Mouse (Mus musculus) liver, embryonic 16.5 days (tissue): ENCODE measurements around the gene Zbtb44. TPM values are rescaled to one million over a fixed set of nuclear protein-coding genes. Genes with fewer than 3 reads are reported as not detected.

ENCODE experiments used
- ATAC-seq: fragments of 200-750 bp; cut with Nextera tagmentation; 2 replicates; pipeline ENCODE4 v1.8.0; 2017; ENCODE audit warnings: low read depth, mild to moderate bottlenecking, moderate number of reproducible peaks, moderate library complexity
- H3K27ac ChIP-seq: fragments of 300-500 bp; sonication (generic); 2 replicates; pipeline ENCODE4 v1.5.1; 2014; ENCODE audit warnings: mild to moderate bottlenecking, low read length
- H3K27me3 ChIP-seq: fragments of 300-500 bp; sonication (generic); 2 replicates; pipeline ENCODE4 v1.6.1; 2014; ENCODE audit warnings: low read depth, low read length, mixed read lengths; ENCODE audit not compliant: control insufficient read depth, insufficient read depth
- H3K36me3 ChIP-seq: fragments of 300-500 bp; sonication (generic); 2 replicates; pipeline ENCODE4 v1.6.1; 2014; ENCODE audit warnings: mild to moderate bottlenecking; ENCODE audit not compliant: control insufficient read depth, insufficient read depth
- H3K4me1 ChIP-seq: fragments of 300-500 bp; sonication (generic); 2 replicates; pipeline ENCODE4 v1.6.1; 2014; ENCODE audit warnings: low read depth, low read length, mixed read lengths; ENCODE audit not compliant: control insufficient read depth
- H3K4me2 ChIP-seq: fragments of 300-500 bp; sonication (generic); 2 replicates; pipeline ENCODE4 v1.6.1; 2014; ENCODE audit warnings: low read depth, low read length, mixed read lengths
- H3K4me3 ChIP-seq: fragments of 300-500 bp; sonication (generic); 2 replicates; pipeline ENCODE4 v1.5.1; 2014; ENCODE audit warnings: low read depth, mild to moderate bottlenecking, low read length
- H3K9ac ChIP-seq: fragments of 300-500 bp; sonication (generic); 2 replicates; pipeline ENCODE4 v1.6.1; 2014; ENCODE audit warnings: low read depth, low read length
- H3K9me3 ChIP-seq: fragments of 300-500 bp; sonication (generic); replicated peaks from 2 replicates; pipeline ENCODE4 v1.6.1; 2016; ENCODE audit warnings: low read length; ENCODE audit not compliant: control insufficient read depth
- WGBS: fragments of 180-500 bp; shearing (Covaris S2); extraction: QIAGEN DNeasy Blood & Tissue Kit; methylation state at CpG from one replicate; pipeline ENCODE4 v1.1.7; 2014; ENCODE audit not compliant: insufficient replicate concordance; 5-methylcytosine and 5-hydroxymethylcytosine counted together
- polyA plus RNA-seq: library from polyadenylated mRNA; unstranded; fragments of >200 nt; fragmentation: Nextera tagmentation; extraction: Ambion mirVana; gene quantifications from 2 replicates; pipeline ENCODE4 v1.2.1, GENCODE M21; 2015

Zbtb44 gene
- polyA plus RNA-seq, 1 experiment from 2014 or later: 6.3 TPM

GRCm38 (mm10) chr9:31115586-31115985 lies 85.1 kb downstream of the Zbtb44 start:
- Histone ChIP-seq H3K36me3 (no peaks in the 10 kb centered on the region), H3K9me3 (no peaks in the 10 kb centered on the region), H3K27ac (no peak overlapping the region), H3K9ac (no peak overlapping the region), H3K27me3 (no peaks in the 10 kb centered on the region), H3K4me3 (no peak overlapping the region), H3K4me2 (no peak overlapping the region), H3K4me1 (no peaks in the 10 kb centered on the region)
- no peak for ATAC-seq

GRCm38 (mm10) chr9:31117088-31117487 lies 86.6 kb downstream of the Zbtb44 start:
- Histone ChIP-seq H3K4me3 (no peak overlapping the region), H3K36me3 (no peaks in the 10 kb centered on the region), H3K4me1 (no peaks in the 10 kb centered on the region), H3K4me2 (no peak overlapping the region), H3K9me3 (no peaks in the 10 kb centered on the region), H3K27me3 (no peaks in the 10 kb centered on the region), H3K27ac (no peak overlapping the region), H3K9ac (no peak overlapping the region)
- 69% methylated on average over 11 of the region's 11 CpGs for WGBS
- no peak for ATAC-seq

- H3K36me3 ChIP-seq: no peaks in the 10 kb centered on the region
- WGBS: 66% methylated on average over 6 of the region's 6 CpGs
- no peak overlapping the region for H3K27ac ChIP-seq
- ATAC-seq: no peak
- no peaks in the 10 kb centered on the region for H3K4me1 ChIP-seq
- no peak overlapping the region for H3K4me2 ChIP-seq
- H3K27me3 ChIP-seq: no peaks in the 10 kb centered on the region
- no peaks in the 10 kb centered on the region for H3K9me3 ChIP-seq
- no peak overlapping the region for H3K4me3 ChIP-seq
- no peak overlapping the region for H3K9ac ChIP-seq
Observed at GRCm38 (mm10) chr9:31117488-31117887, 87.0 kb downstream of the Zbtb44 start.

- H3K4me2 ChIP-seq: no peak overlapping the region
- H3K27ac ChIP-seq: no peak overlapping the region
- no peaks in the 10 kb centered on the region for H3K4me1 ChIP-seq
Observed at GRCm38 (mm10) chr9:31118520-31119298, 88.3 kb downstream of the Zbtb44 start.

GRCm38 (mm10) chr9:31119405-31119804 lies 89.0 kb downstream of the Zbtb44 start:
- ATAC-seq: no peak
- Histone ChIP-seq H3K27me3 (no peaks in the 10 kb centered on the region), H3K36me3 (no peaks in the 10 kb centered on the region), H3K4me3 (no peak overlapping the region), H3K4me1 (no peaks in the 10 kb centered on the region), H3K27ac (no peak overlapping the region), H3K9ac (no peak overlapping the region), H3K9me3 (no peaks in the 10 kb centered on the region), H3K4me2 (no peak overlapping the region)
- WGBS: 30% methylated on average over 5 of the region's 5 CpGs

More at GRCm38 (mm10) chr9:31118520-31119298, 88.3 kb downstream of the Zbtb44 start:
- no peaks in the 10 kb centered on the region for H3K9me3 ChIP-seq
- H3K27me3 ChIP-seq: no peaks in the 10 kb centered on the region
- 28% methylated on average over 11 of the region's 11 CpGs for WGBS
- no peak overlapping the region for H3K9ac ChIP-seq
- no peaks in the 10 kb centered on the region for H3K36me3 ChIP-seq
- no peak for ATAC-seq
- H3K4me3 ChIP-seq: no peak overlapping the region

GRCm38 (mm10) chr9:31119882-31120532 lies 89.6 kb downstream of the Zbtb44 start:
- H3K27me3 ChIP-seq: no peaks in the 10 kb centered on the region
- ATAC-seq: no peak
- no peak overlapping the region for H3K27ac ChIP-seq
- H3K36me3 ChIP-seq: no peaks in the 10 kb centered on the region
- no peak overlapping the region for H3K9ac ChIP-seq
- H3K4me1 ChIP-seq: no peaks in the 10 kb centered on the region
- no peak overlapping the region for H3K4me3 ChIP-seq
- WGBS: 42% methylated on average over 11 of the region's 11 CpGs
- H3K4me2 ChIP-seq: no peak overlapping the region
- no peaks in the 10 kb centered on the region for H3K9me3 ChIP-seq

- Histone ChIP-seq H3K4me2 (no peak overlapping the region), H3K27ac (no peak overlapping the region)
- 43% methylated on average over 4 of the region's 4 CpGs for whole genome bisulfite sequencing
Observed at GRCm38 (mm10) chr9:31120533-31120915, 90.1 kb downstream of the Zbtb44 start.

GRCm38 (mm10) chr9:31122464-31123030 lies 92.1 kb downstream of the Zbtb44 start:
- Histone ChIP-seq H3K9me3 (no peaks in the 10 kb centered on the region), H3K4me3 (no peak overlapping the region), H3K4me2 (no peak overlapping the region), H3K4me1 (no peaks in the 10 kb centered on the region), H3K27me3 (no peaks in the 10 kb centered on the region), H3K9ac (no peak overlapping the region), H3K36me3 (no peaks in the 10 kb centered on the region), H3K27ac (no peak overlapping the region)
- ATAC-seq: no peak
- WGBS: 64% methylated on average over 13 of the region's 13 CpGs

More at GRCm38 (mm10) chr9:31120533-31120915, 90.1 kb downstream of the Zbtb44 start:
- H3K27me3 ChIP-seq: no peaks in the 10 kb centered on the region
- H3K36me3 ChIP-seq: no peaks in the 10 kb centered on the region
- no peak for ATAC-seq
- H3K9me3 ChIP-seq: no peaks in the 10 kb centered on the region
- no peaks in the 10 kb centered on the region for H3K4me1 ChIP-seq
- no peak overlapping the region for H3K4me3 ChIP-seq
- no peak overlapping the region for H3K9ac ChIP-seq
